Mouse (Mus musculus): Measurements from ENCODE around the gene Jsrp1. TPM values are rescaled to one million over a fixed set of nuclear protein-coding genes. Genes with fewer than 3 reads are reported as not detected.

The Jsrp1 gene
- polyA plus RNA-seq, 1 experiment from 2014 or later: 0.25 TPM

DNA sequence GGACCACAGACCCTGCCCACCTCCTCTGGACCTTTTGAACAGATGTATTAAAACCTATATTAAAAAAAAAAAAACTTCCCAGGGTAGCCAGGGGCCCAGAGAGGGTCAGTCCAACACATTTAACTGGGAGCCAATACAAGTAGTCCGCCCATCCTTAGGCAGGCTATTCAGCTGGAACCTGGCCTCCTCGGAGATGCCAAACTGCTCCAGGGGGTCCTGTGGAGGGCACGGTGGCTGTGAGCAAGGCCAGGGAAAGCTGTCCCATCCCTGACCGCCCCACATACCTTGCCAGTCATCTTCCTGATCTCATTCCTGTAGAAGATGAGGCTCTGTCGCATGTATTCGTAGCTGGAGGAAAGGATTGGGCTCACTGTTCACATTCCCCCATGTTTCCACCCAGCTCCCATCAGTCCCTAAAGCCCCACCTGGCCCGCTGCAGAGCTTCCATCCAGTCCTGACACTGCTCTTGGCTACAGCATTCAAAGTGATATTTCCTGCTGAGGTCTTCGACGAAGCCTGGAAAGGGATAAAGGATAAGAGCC is 16.9 kb downstream of the Jsrp1 start:
- no peak for DNase-seq (ENCODE audit: low spot score)
- Histone ChIP-seq H3K27me3 (replicated peaks; ENCODE audit: insufficient read depth, low read length) (no peaks in the 10 kb centered on the region), H3K9me3 (ENCODE audit: low read length) (no peaks in the 10 kb centered on the region), H3K27ac (ENCODE audit: low read length) (no peak overlapping the region), H3K4me2 (replicated peaks; ENCODE audit: low read depth, low read length) (no peak overlapping the region), H3K4me1 (ENCODE audit: insufficient read depth, low read depth, low read length) (peaks cover 16% of the 10 kb centered on the region), H3K9ac (replicated peaks; ENCODE audit: low read depth) (no peak overlapping the region), H3K4me3 (ENCODE audit: low read depth, low read length) (no peak overlapping the region), H3K36me3 (ENCODE audit: insufficient read depth, low read length) (0 out of 2 replicates have a peak, but pooled peaks cover 8% of the 10 kb centered on the region)
- 77% methylated on average over 9 of the region's 9 CpGs for WGBS
- TF ChIP-seq EP300 (IDR thresholded peaks at IDR 0.05): no peak
- no peak for TF ChIP-seq CTCF (IDR thresholded peaks at IDR 0.05)
- no peak for ATAC-seq

DNA sequence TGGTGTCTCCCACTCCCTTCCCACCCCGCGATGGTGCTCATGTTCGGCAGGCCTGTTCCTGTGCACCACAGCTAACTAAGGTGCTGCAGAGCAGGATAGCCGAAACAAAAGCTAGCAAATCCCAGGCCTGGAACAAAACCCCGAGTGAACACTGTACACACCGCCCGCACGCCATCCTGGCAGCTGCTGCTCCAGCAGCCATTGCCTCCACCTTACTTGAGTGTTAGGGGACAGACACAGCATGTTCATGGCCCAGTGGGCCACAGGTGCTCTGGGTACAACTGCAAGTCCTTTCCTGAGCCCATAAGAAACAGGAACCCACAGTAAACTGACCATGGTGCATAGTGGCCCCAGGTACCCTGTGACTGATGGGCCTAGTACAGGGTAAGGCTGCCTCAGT is 18.5 kb downstream of the Jsrp1 start:
- no peaks in the 10 kb centered on the region for H3K27me3 ChIP-seq (replicated peaks; ENCODE audit: insufficient read depth, low read length)
- WGBS: 86% methylated on average over 8 of the region's 8 CpGs

GRCm38 (mm10) chr10:80793803-80794202 is 19.5 kb downstream of the Jsrp1 start:
- H3K27ac ChIP-seq (ENCODE audit: low read length): no peak overlapping the region
- ATAC-seq (no peak), DNase-seq (ENCODE audit: low spot score) (no peak)
- H3K4me2 ChIP-seq (replicated peaks; ENCODE audit: low read depth, low read length): no peak overlapping the region
- 80% methylated on average over 4 of the region's 4 CpGs for WGBS
- peaks cover 30% of the 10 kb centered on the region for H3K36me3 ChIP-seq (ENCODE audit: insufficient read depth, low read length)
- H3K9ac ChIP-seq (replicated peaks; ENCODE audit: low read depth): no peak overlapping the region
- H3K9me3 ChIP-seq (ENCODE audit: low read length): no peaks in the 10 kb centered on the region
- H3K4me1 ChIP-seq (ENCODE audit: insufficient read depth, low read depth, low read length): peaks cover 9% of the 10 kb centered on the region; the same call in 1 of the 2 replicates
- H3K4me3 ChIP-seq (ENCODE audit: low read depth, low read length): no peak overlapping the region
- TF ChIP-seq CTCF (IDR thresholded peaks at IDR 0.05) (no peak), EP300 (IDR thresholded peaks at IDR 0.05) (no peak)
- no peaks in the 10 kb centered on the region for H3K27me3 ChIP-seq (replicated peaks; ENCODE audit: insufficient read depth, low read length)

More for the DNA sequence above, 18.5 kb downstream of the Jsrp1 start:
- no peaks in the 10 kb centered on the region for H3K9me3 ChIP-seq (ENCODE audit: low read length)
- DNase-seq (ENCODE audit: low spot score): no peak
- ATAC-seq: no peak
- H3K4me1 ChIP-seq (ENCODE audit: insufficient read depth, low read depth, low read length): peaks cover 16% of the 10 kb centered on the region
- no peak overlapping the region for H3K4me3 ChIP-seq (ENCODE audit: low read depth, low read length)
- TF ChIP-seq EP300 (IDR thresholded peaks at IDR 0.05) (no peak), CTCF (IDR thresholded peaks at IDR 0.05) (no peak)
- H3K4me2 ChIP-seq (replicated peaks; ENCODE audit: low read depth, low read length): no peak overlapping the region
- H3K36me3 ChIP-seq (ENCODE audit: insufficient read depth, low read length): peaks cover 23% of the 10 kb centered on the region; the same call in 1 of the 2 replicates
- no peak overlapping the region for H3K27ac ChIP-seq (ENCODE audit: low read length)
- no peak overlapping the region for H3K9ac ChIP-seq (replicated peaks; ENCODE audit: low read depth)

DNA sequence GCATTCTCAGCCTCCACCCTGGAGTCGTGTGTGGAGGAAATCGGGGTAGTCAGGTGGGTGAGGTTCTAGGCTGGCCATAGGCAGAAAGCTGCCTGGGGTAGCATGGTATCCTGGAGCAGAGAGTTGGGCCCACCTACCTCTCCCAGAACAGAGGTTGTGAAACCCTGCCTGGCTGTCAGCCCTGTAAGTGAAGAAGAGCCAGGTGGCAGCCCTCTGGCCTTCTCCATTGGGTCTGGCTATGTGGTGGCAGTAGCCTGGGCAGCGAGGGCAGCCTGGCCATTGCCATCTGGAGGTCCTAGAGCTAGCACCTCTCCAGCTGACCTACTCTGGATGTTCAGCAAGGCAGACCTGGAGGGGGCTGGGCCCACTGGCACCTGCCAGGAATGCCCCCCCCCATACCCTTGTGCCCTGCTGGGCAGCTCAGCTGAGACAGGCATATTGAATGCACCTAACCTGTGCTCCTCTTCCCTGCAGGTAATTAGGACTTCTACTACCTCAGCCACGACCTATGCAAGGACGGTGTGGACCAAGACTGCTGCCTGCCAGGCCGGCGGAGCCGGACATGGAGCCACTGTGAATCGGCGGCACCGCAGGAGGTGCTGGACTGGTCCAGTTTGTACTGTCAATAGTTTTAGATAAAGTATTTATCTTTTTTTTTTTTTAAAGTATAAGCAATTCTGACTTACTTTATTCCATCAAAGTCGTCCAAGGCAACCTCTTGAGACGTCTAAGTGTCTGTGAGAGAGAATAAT is 20.1 kb downstream of the Jsrp1 start:
- no peak overlapping the region for H3K27ac ChIP-seq (ENCODE audit: low read length)

DNA sequence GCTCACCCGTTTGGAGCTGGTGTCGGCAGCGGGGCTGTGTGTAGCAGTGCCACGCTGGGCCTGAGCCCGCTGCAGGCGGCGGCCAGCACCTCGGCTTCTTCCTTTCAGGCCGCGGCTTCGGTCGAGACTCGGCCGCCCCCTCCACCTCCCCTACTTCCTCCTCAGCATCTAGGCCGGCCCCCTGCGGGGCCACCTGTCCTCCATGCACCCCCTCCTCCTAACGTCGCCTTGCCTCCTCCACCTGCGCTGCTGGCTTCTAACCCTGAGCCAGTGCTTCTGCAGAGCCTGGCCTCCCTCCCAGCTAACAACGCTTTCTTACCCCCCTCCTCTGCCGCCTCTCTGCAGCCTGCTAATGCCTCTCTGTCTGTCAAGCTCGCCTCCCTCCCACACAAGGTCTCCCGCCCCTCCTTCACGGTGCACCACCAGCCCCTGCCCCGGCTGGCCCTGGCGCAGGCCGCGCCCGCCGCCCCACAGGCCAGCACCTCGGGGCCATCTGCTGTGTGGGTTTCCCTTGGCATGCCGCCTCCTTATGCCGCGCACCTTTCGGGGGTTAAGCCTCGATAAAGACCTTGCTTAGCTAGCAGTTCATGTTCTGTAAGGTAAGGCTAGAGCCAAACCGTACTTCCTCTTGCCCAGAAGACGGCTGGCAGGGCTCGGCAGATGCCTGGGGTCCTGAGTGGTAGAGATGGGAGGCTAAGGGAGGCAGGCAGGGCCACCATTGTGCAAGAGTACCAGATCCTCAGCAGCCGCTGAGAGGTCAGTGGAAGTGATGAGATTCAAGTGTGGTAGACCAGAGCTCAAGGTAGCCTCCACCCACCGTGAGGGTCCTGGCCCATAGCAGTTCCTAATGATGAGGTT is 20.9 kb downstream of the Jsrp1 start:
- H3K27ac ChIP-seq (ENCODE audit: low read length): no peak overlapping the region
- TF ChIP-seq CTCF (IDR thresholded peaks at IDR 0.05) (no peak), EP300 (IDR thresholded peaks at IDR 0.05) (no peak)

More for the DNA sequence above, 20.1 kb downstream of the Jsrp1 start:
- Histone ChIP-seq H3K4me3 (ENCODE audit: low read depth, low read length) (no peak overlapping the region), H3K27me3 (replicated peaks; ENCODE audit: insufficient read depth, low read length) (no peaks in the 10 kb centered on the region), H3K36me3 (ENCODE audit: insufficient read depth, low read length) (peaks cover 36% of the 10 kb centered on the region), H3K4me2 (replicated peaks; ENCODE audit: low read depth, low read length) (no peak overlapping the region), H3K4me1 (ENCODE audit: insufficient read depth, low read depth, low read length) (peaks cover 9% of the 10 kb centered on the region; the same call in 1 of the 2 replicates), H3K9me3 (ENCODE audit: low read length) (no peaks in the 10 kb centered on the region), H3K9ac (replicated peaks; ENCODE audit: low read depth) (no peak overlapping the region)
- DNase-seq (ENCODE audit: low spot score) (no peak), ATAC-seq (no peak)
- 87% methylated on average over 13 of the region's 13 CpGs for WGBS
- TF ChIP-seq EP300 (IDR thresholded peaks at IDR 0.05) (no peak), CTCF (IDR thresholded peaks at IDR 0.05) (no peak)

More for the DNA sequence above, 20.9 kb downstream of the Jsrp1 start:
- no peak for ATAC-seq
- WGBS: 66% methylated on average over 41 of the region's 41 CpGs
- Histone ChIP-seq H3K27me3 (replicated peaks; ENCODE audit: insufficient read depth, low read length) (no peaks in the 10 kb centered on the region), H3K9me3 (ENCODE audit: low read length) (no peaks in the 10 kb centered on the region), H3K4me2 (replicated peaks; ENCODE audit: low read depth, low read length) (no peak overlapping the region), H3K4me3 (ENCODE audit: low read depth, low read length) (no peak overlapping the region), H3K4me1 (ENCODE audit: insufficient read depth, low read depth, low read length) (peaks cover 9% of the 10 kb centered on the region; the same call in 1 of the 2 replicates), H3K9ac (replicated peaks; ENCODE audit: low read depth) (no peak overlapping the region), H3K36me3 (ENCODE audit: insufficient read depth, low read length) (peaks cover 41% of the 10 kb centered on the region)
- no peak for DNase-seq (ENCODE audit: low spot score)
